Mouse (Mus musculus): ENCODE results near the gene Odc1. TPM values are rescaled to one million over a fixed set of nuclear protein-coding genes. Genes with fewer than 3 reads are reported as not detected.

The Odc1 gene
- total and polyA plus RNA-seq, 3 experiments: 44.6 to 303 (median 219) TPM

- DNase-seq (ENCODE audit: low spot score): no peak
- ATAC-seq (ENCODE audit: extremely low read depth, insufficient number of reproducible peaks, low FRiP score, poor library complexity, severe bottlenecking): no peak
- TF ChIP-seq CTCF (IDR thresholded peaks at IDR 0.05; ENCODE audit: low read depth, low read length) (no peak), GATA2 (IDR thresholded peaks at IDR 0.05; ENCODE audit: borderline replicate concordance, low read depth, low read length) (no peak), TAL1 (conservative IDR thresholded peaks at IDR 0.05; ENCODE audit: low read depth, low read length) (no peak), GATA1 (IDR thresholded peaks at IDR 0.05; ENCODE audit: borderline replicate concordance, low read length) (no peak), POLR2AphosphoS5 (IDR thresholded peaks at IDR 0.05; ENCODE audit: insufficient replicate concordance, low read depth, low read length) (no peak)
Observed at GRCm38 (mm10) chr12:17586011-17586410, 41.4 kb downstream of the Odc1 start.

DNA sequence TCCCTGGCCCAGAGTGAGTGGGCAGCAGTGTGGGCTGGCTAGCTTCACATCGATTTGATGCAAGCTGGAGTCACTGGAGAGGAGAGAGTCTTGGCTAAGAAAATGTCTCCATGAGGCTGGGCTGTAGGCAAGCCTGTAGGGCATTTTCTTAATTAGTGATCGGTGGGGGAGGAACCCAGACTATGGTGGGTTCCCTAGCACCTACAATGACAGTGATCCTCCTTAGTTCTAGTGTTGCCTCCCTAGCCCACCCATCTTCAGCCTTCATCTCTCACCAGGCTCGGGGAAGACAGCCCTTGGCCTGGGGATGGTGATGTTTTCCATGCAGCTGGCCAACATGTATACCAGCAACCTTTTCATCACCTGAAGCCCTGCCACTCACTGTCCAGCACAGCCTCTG, 43.8 kb downstream of the Odc1 start:
- ATAC-seq (ENCODE audit: extremely low read depth, insufficient number of reproducible peaks, low FRiP score, poor library complexity, severe bottlenecking) (no peak), DNase-seq (ENCODE audit: low spot score) (no peak)
- TF ChIP-seq CTCF (IDR thresholded peaks at IDR 0.05; ENCODE audit: low read depth, low read length) (no peak), GATA1 (IDR thresholded peaks at IDR 0.05; ENCODE audit: borderline replicate concordance, low read length) (no peak), TAL1 (conservative IDR thresholded peaks at IDR 0.05; ENCODE audit: low read depth, low read length) (no peak), GATA2 (IDR thresholded peaks at IDR 0.05; ENCODE audit: borderline replicate concordance, low read depth, low read length) (no peak), POLR2AphosphoS5 (IDR thresholded peaks at IDR 0.05; ENCODE audit: insufficient replicate concordance, low read depth, low read length) (no peak)
- Histone ChIP-seq H3K36me3 (replicated peaks) (no peaks in the 10 kb centered on the region), H3K4me3 (ENCODE audit: low read depth, low read length) (no peak overlapping the region), H3K9me3 (replicated peaks) (no peaks in the 10 kb centered on the region), H3K27me3 (ENCODE audit: insufficient read depth, low read length) (no peaks in the 10 kb centered on the region), H3K4me1 (ENCODE audit: insufficient read depth, low read depth, low read length) (no peaks in the 10 kb centered on the region)

More at GRCm38 (mm10) chr12:17586011-17586410, 41.4 kb downstream of the Odc1 start:
- no peaks in the 10 kb centered on the region for H3K4me1 ChIP-seq (ENCODE audit: insufficient read depth, low read depth, low read length)
- H3K4me3 ChIP-seq (ENCODE audit: low read depth, low read length): no peak overlapping the region
- no peaks in the 10 kb centered on the region for H3K36me3 ChIP-seq (replicated peaks)
- peaks cover 3% of the 10 kb centered on the region; the same call in 1 of the 2 replicates for H3K27me3 ChIP-seq (ENCODE audit: insufficient read depth, low read length)
- H3K9me3 ChIP-seq (replicated peaks): no peaks in the 10 kb centered on the region

DNA sequence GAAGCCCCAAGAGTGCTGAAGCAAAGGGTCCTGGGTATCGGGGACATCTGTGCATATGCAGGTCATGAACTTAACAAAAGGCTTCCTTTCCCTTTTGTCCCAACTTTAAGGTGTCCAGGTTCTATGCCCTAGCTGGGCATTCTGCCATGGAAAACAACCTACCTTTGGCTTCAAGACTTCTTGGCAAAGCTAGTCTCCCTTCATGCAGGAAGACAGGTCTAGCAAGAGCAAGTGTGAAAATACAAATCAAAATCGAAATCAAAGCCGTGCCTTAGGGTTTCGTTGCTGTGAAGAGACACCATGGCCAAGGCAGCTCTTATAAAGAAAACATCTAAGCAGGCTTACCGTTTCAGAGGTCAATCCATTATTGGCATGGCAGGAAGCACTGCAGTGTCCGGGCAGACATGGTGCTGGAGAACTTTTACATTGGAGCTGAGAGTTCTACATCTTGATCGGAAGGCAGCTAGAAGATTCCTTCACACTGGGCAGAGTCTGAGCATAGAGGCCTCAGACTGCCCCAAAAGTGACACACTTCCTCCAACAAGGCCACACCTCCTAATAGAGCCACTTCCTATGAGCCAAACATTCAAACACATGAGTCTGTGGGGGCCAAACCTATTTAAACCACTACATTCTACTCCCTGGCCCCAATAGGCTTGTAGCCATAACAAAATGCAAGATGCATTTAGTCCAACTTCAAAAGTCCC, 44.5 kb downstream of the Odc1 start:
- no peaks in the 10 kb centered on the region for H3K4me1 ChIP-seq (ENCODE audit: insufficient read depth, low read depth, low read length)
- TF ChIP-seq GATA2 (IDR thresholded peaks at IDR 0.05; ENCODE audit: borderline replicate concordance, low read depth, low read length) (no peak), TAL1 (conservative IDR thresholded peaks at IDR 0.05; ENCODE audit: low read depth, low read length) (no peak), GATA1 (IDR thresholded peaks at IDR 0.05; ENCODE audit: borderline replicate concordance, low read length) (no peak), POLR2AphosphoS5 (IDR thresholded peaks at IDR 0.05; ENCODE audit: insufficient replicate concordance, low read depth, low read length) (no peak), CTCF (IDR thresholded peaks at IDR 0.05; ENCODE audit: low read depth, low read length) (no peak)
- no peaks in the 10 kb centered on the region for H3K9me3 ChIP-seq (replicated peaks)
- DNase-seq (ENCODE audit: low spot score): no peak
- no peak for ATAC-seq (ENCODE audit: extremely low read depth, insufficient number of reproducible peaks, low FRiP score, poor library complexity, severe bottlenecking)
- H3K4me3 ChIP-seq (ENCODE audit: low read depth, low read length): no peak overlapping the region
- no peaks in the 10 kb centered on the region for H3K36me3 ChIP-seq (replicated peaks)
- H3K27me3 ChIP-seq (ENCODE audit: insufficient read depth, low read length): no peaks in the 10 kb centered on the region

DNA sequence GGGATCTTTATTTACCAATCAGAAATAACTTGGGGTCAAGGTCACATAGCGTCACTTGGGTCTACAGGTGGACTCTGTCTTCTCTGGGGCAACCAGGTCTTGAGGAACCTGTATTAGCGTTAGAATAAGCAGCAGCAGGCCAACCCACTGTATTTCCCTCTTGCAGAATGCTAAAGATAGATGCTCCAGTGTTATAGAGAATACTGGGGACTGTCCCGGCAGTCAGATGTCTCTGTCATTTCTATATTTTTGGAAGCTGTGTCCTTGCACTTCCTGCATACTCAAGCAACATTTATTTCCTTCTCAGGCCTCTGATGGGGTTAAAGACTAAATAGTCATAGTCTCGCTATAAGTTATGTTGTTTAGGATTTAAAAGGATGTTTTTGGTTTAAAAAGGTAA, 46.7 kb downstream of the Odc1 start:
- DNase-seq (ENCODE audit: low spot score): no peak
- no peak overlapping the region for H3K4me3 ChIP-seq (ENCODE audit: low read depth, low read length)
- H3K36me3 ChIP-seq (replicated peaks): no peaks in the 10 kb centered on the region
- TF ChIP-seq GATA2 (IDR thresholded peaks at IDR 0.05; ENCODE audit: borderline replicate concordance, low read depth, low read length) (no peak), CTCF (IDR thresholded peaks at IDR 0.05; ENCODE audit: low read depth, low read length) (no peak), GATA1 (IDR thresholded peaks at IDR 0.05; ENCODE audit: borderline replicate concordance, low read length) (no peak), TAL1 (conservative IDR thresholded peaks at IDR 0.05; ENCODE audit: low read depth, low read length) (no peak), POLR2AphosphoS5 (IDR thresholded peaks at IDR 0.05; ENCODE audit: insufficient replicate concordance, low read depth, low read length) (no peak)
- peaks cover 5% of the 10 kb centered on the region for H3K27me3 ChIP-seq (ENCODE audit: insufficient read depth, low read length)
- H3K9me3 ChIP-seq (replicated peaks): no peaks in the 10 kb centered on the region
- no peaks in the 10 kb centered on the region for H3K4me1 ChIP-seq (ENCODE audit: insufficient read depth, low read depth, low read length)
- ATAC-seq (ENCODE audit: extremely low read depth, insufficient number of reproducible peaks, low FRiP score, poor library complexity, severe bottlenecking): no peak

DNA sequence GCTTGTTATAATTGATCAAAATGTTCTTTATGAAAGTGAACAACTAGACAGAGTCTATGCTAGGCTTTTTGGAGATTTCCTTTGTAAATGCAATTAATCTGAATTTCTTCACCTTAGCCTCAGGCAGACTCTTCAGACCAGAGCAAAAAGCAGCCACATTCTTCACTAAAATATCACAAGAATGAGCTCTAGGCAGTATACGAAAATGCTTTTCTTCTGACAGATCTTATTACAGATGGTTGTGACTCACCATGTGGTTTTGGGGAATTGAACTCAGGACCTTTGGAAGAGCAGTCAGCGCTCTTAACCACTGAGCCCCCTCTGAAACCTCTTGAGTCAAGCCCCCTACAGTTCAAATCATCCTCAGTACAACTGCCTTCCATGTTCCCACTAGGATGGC, 49.4 kb downstream of the Odc1 start:
- DNase-seq (ENCODE audit: low spot score) (no peak), ATAC-seq (ENCODE audit: extremely low read depth, insufficient number of reproducible peaks, low FRiP score, poor library complexity, severe bottlenecking) (no peak)
- H3K27me3 ChIP-seq (ENCODE audit: insufficient read depth, low read length): peaks cover 7% of the 10 kb centered on the region
- TF ChIP-seq GATA2 (IDR thresholded peaks at IDR 0.05; ENCODE audit: borderline replicate concordance, low read depth, low read length): no peak
- no peak for TF ChIP-seq GATA1 (IDR thresholded peaks at IDR 0.05; ENCODE audit: borderline replicate concordance, low read length)
- TF ChIP-seq POLR2AphosphoS5 (IDR thresholded peaks at IDR 0.05; ENCODE audit: insufficient replicate concordance, low read depth, low read length): no peak
- TF ChIP-seq CTCF (IDR thresholded peaks at IDR 0.05; ENCODE audit: low read depth, low read length): no peak
- TF ChIP-seq TAL1 (conservative IDR thresholded peaks at IDR 0.05; ENCODE audit: low read depth, low read length): no peak
- no peaks in the 10 kb centered on the region for H3K36me3 ChIP-seq (replicated peaks)
- H3K4me3 ChIP-seq (ENCODE audit: low read depth, low read length): no peak overlapping the region
- H3K4me1 ChIP-seq (ENCODE audit: insufficient read depth, low read depth, low read length): peaks cover 9% of the 10 kb centered on the region; the same call in 1 of the 2 replicates
- no peaks in the 10 kb centered on the region for H3K9me3 ChIP-seq (replicated peaks)

DNA sequence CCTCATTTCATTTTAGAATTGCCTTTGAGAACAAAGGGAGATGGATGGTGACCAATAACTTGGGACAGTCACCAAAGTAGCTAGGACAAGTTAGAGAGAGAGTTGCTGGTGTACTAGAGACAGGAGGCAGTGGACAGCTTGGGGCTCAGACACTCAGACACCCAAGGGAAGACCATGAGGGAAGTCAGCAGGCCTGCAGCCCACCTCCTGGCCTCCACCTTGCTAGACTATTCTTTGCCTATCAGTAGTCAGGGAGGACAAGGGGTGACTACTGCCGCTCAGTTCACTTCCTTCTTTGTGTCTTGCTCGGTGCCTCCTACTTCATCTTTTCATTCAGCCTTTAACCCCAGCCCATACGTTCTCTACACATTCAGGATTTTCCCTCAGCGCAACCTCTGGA, 50.1 kb downstream of the Odc1 start:
- H3K9me3 ChIP-seq (replicated peaks): no peaks in the 10 kb centered on the region

More for the DNA sequence above, 50.1 kb downstream of the Odc1 start:
- TF ChIP-seq GATA2 (IDR thresholded peaks at IDR 0.05; ENCODE audit: borderline replicate concordance, low read depth, low read length): no peak
- no peak overlapping the region for H3K4me3 ChIP-seq (ENCODE audit: low read depth, low read length)
- DNase-seq (ENCODE audit: low spot score) (no peak), ATAC-seq (ENCODE audit: extremely low read depth, insufficient number of reproducible peaks, low FRiP score, poor library complexity, severe bottlenecking) (no peak)
- no peaks in the 10 kb centered on the region for H3K36me3 ChIP-seq (replicated peaks)
- H3K4me1 ChIP-seq (ENCODE audit: insufficient read depth, low read depth, low read length): peaks cover 11% of the 10 kb centered on the region; the same call in 1 of the 2 replicates
- peaks cover 7% of the 10 kb centered on the region for H3K27me3 ChIP-seq (ENCODE audit: insufficient read depth, low read length)

All from G1E (cell line).